Mouse (Mus musculus): ENCODE results near the gene Syngr2.

DNA sequence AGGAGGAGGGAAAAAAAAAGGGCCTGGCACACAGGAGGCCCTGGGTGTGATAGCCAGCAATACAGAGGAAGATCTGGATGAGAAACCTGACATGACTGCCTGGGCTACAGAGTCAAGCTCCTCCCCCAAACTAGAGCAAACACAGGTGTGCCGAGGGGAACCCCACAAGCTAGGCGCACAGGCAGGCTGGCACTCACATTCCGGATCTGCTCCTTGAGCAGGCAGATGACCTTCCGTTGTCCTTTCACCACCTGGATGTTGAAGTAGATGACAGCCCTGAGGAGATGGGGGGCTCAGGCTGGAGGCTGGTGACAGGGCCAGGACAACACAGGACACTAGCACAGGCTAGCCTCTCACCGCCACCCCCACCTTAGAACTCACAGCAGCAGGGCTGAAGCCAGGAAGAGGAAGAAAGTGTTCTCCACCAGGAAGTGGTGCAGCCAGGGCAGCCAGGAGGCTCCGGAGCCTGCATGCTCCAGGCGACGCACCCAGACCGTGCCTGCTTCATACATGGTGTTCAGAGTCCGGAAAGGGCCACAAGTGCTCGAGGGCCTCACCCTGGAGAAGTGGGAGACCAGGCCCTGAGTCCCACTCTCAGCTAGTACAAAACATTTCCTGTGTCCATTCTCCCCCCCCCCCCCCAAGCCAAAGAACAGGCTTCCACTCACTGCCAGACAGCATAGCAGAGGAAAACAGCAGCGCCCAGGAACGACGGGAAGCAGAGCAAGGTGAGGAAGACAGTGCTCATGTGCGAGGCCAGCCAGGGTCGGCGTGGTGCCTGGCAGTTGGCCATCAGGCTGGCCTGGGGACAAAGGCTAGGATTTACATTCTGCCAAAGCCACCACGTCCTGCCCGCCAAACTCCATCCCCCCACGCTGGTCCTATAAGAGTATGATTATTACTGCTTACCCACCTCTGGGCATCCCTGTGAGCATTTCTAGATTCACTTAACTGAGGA, 40.5 kb upstream of the Syngr2 start:
- TF ChIP-seq CTCF (conservative IDR thresholded peaks at IDR 0.05; ENCODE audit: insufficient read depth, insufficient read length, low read depth, low read length) (no peak), POLR2A (IDR thresholded peaks at IDR 0.05; ENCODE audit: low read depth, low read length) (no peak)
